Mouse (Mus musculus): Measurements from ENCODE around the gene Gpc4. TPM values are rescaled to one million over a fixed set of nuclear protein-coding genes. Genes with fewer than 3 reads are reported as not detected.

Gene Gpc4
- polyA plus RNA-seq, 1 experiment from 2014 or later: 102 TPM

Other genes starting within 250 kb of the Gpc4 start
- not detected in 2 replicates for gene 1700080O16Rik, start 192.5 kb downstream of the Gpc4 start, polyA plus RNA-seq (2015; fragmentation: Nextera tagmentation; extraction: Ambion mirVana)

Data from limb, embryonic 15.5 days (tissue).